Mouse (Mus musculus): ENCODE data around the gene Ep300. TPM values are rescaled to one million over a fixed set of nuclear protein-coding genes. Genes with fewer than 3 reads are reported as not detected.

Gene Ep300
- polyA plus RNA-seq, 1 experiment from 2014 or later: 13.6 TPM

- no peak overlapping the region for H3K4me2 ChIP-seq
- WGBS: 60% methylated on average over 1 of the region's 1 CpGs
- no peak overlapping the region for H3K4me3 ChIP-seq
- no peak for ATAC-seq (ENCODE audit: borderline replicate concordance, extremely low read depth, low FRiP score, low TSS enrichment)
- H3K36me3 ChIP-seq: peaks cover 49% of the 10 kb centered on the region
- no peaks in the 10 kb centered on the region for H3K27me3 ChIP-seq
- H3K9ac ChIP-seq: no peak overlapping the region
- H3K27ac ChIP-seq: no peak overlapping the region
- no peaks in the 10 kb centered on the region for H3K9me3 ChIP-seq
- no peaks in the 10 kb centered on the region for H3K4me1 ChIP-seq
Measured at GRCm38 (mm10) chr15:81605241-81605640, 20.1 kb downstream of the Ep300 start.

GRCm38 (mm10) chr15:81606634-81607033, 21.5 kb downstream of the Ep300 start:
- H3K4me3 ChIP-seq: no peak overlapping the region
- 86% methylated on average over 1 of the region's 1 CpGs for WGBS

DNA sequence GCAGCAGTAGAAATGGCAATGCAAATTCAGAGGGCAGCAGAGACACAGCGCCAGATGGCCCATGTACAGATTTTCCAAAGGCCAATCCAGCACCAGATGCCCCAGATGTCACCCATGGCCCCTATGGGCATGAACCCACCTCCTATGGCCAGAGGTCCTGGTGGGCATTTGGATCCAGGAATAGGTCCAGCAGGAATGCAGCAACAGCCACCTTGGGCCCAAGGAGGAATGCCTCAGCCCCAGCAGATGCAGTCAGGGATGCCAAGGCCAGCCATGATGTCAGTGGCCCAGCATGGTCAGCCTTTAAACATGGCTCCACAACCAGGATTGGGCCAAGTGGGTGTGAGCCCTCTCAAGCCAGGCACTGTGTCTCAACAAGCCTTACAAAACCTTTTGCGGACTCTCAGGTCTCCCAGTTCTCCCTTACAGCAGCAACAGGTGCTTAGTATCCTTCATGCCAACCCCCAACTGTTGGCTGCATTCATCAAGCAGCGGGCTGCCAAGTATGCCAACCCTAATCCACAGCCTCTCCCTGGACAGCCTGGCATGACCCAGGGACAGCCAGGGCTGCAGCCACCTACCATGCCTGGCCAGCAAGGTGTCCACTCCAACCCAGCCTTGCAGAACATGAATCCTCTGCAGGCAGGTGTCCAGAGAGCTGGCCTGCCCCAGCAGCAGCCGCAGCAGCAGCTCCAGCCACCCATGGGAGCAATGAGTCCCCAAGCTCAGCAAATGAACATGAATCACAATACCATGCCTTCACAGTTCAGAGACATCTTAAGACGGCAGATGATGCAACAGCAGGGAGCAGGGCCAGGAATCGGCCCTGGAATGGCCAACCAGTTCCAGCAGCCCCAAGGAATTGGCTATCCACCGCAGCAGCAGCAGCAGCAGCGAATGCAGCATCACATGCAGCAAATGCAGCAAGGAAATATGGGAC, 64.6 kb downstream of the Ep300 start:
- no peak for ATAC-seq (ENCODE audit: borderline replicate concordance, extremely low read depth, low FRiP score, low TSS enrichment)
- H3K4me2 ChIP-seq: no peak overlapping the region
- no peak overlapping the region for H3K4me3 ChIP-seq
- H3K4me1 ChIP-seq: no peaks in the 10 kb centered on the region
- H3K36me3 ChIP-seq: peaks cover 66% of the 10 kb centered on the region
- H3K27ac ChIP-seq: no peak overlapping the region
- WGBS: 88% methylated on average over 8 of the region's 8 CpGs
- H3K9ac ChIP-seq: no peak overlapping the region
- no peaks in the 10 kb centered on the region for H3K27me3 ChIP-seq
- no peaks in the 10 kb centered on the region for H3K9me3 ChIP-seq

More at GRCm38 (mm10) chr15:81606634-81607033, 21.5 kb downstream of the Ep300 start:
- Histone ChIP-seq H3K4me1 (no peaks in the 10 kb centered on the region), H3K4me2 (no peak overlapping the region), H3K27me3 (no peaks in the 10 kb centered on the region), H3K36me3 (peaks cover 55% of the 10 kb centered on the region), H3K27ac (no peak overlapping the region), H3K9me3 (no peaks in the 10 kb centered on the region), H3K9ac (no peak overlapping the region)
- ATAC-seq (ENCODE audit: borderline replicate concordance, extremely low read depth, low FRiP score, low TSS enrichment): no peak

GRCm38 (mm10) chr15:81650636-81651035, 65.5 kb downstream of the Ep300 start:
- no peak overlapping the region for H3K27ac ChIP-seq
- H3K4me3 ChIP-seq: no peak overlapping the region
- no peaks in the 10 kb centered on the region for H3K27me3 ChIP-seq
- 90% methylated on average over 7 of the region's 7 CpGs for WGBS
- no peak overlapping the region for H3K9ac ChIP-seq
- H3K9me3 ChIP-seq: no peaks in the 10 kb centered on the region
- peaks cover 58% of the 10 kb centered on the region for H3K36me3 ChIP-seq
- no peak overlapping the region for H3K4me2 ChIP-seq
- ATAC-seq (ENCODE audit: borderline replicate concordance, extremely low read depth, low FRiP score, low TSS enrichment): no peak
- no peaks in the 10 kb centered on the region for H3K4me1 ChIP-seq

GRCm38 (mm10) chr15:81661701-81662100, 76.5 kb downstream of the Ep300 start:
- H3K36me3 ChIP-seq: no peaks in the 10 kb centered on the region
- H3K4me1 ChIP-seq: peaks cover 8% of the 10 kb centered on the region
- 90% methylated on average over 2 of the region's 2 CpGs for WGBS
- H3K4me3 ChIP-seq: no peak overlapping the region
- no peak overlapping the region for H3K4me2 ChIP-seq
- ATAC-seq (ENCODE audit: borderline replicate concordance, extremely low read depth, low FRiP score, low TSS enrichment): no peak
- H3K9ac ChIP-seq: no peak overlapping the region
- H3K9me3 ChIP-seq: no peaks in the 10 kb centered on the region
- no peaks in the 10 kb centered on the region for H3K27me3 ChIP-seq
- no peak overlapping the region for H3K27ac ChIP-seq

- peak overlapping the region; percentile 87 for H3K4me3 ChIP-seq
- no peaks in the 10 kb centered on the region for H3K36me3 ChIP-seq
- peak overlapping the region; percentile 80 for H3K4me2 ChIP-seq
- 67% methylated on average over 10 of the region's 10 CpGs for WGBS
- H3K9me3 ChIP-seq: no peaks in the 10 kb centered on the region
- peaks cover 8% of the 10 kb centered on the region for H3K4me1 ChIP-seq
- no peak overlapping the region for H3K9ac ChIP-seq
- no peaks in the 10 kb centered on the region for H3K27me3 ChIP-seq
- no peak for ATAC-seq (ENCODE audit: borderline replicate concordance, extremely low read depth, low FRiP score, low TSS enrichment)
- no peak overlapping the region for H3K27ac ChIP-seq
Measured at GRCm38 (mm10) chr15:81663281-81663680, 78.1 kb downstream of the Ep300 start.

- WGBS: under 1% methylated on average over 55 of the region's 55 CpGs
- peak within 1 kb of the TSS; percentile 87 for H3K4me3 ChIP-seq
- no peaks in the 10 kb centered on the region for H3K9me3 ChIP-seq
- H3K27ac ChIP-seq: 0 out of 2 replicates have a peak within 1 kb of the TSS, but pooled peaks have one; percentile 34
- peaks cover 8% of the 10 kb centered on the region for H3K4me1 ChIP-seq
- no peaks in the 10 kb centered on the region for H3K27me3 ChIP-seq
- H3K4me2 ChIP-seq: peak within 1 kb of the TSS; percentile 80
- H3K36me3 ChIP-seq: peaks cover 6% of the 10 kb centered on the region
- peak within 1 kb of the TSS; percentile 68 for H3K9ac ChIP-seq
- ATAC-seq (ENCODE audit: borderline replicate concordance, extremely low read depth, low FRiP score, low TSS enrichment): peak; percentile 98
Measured at GRCm38 (mm10) chr15:81663697-81664561, 78.8 kb downstream of the Ep300 start, which contains the start of gene L3mbtl2. L3mbtl2 (plus strand) TSS chr15:81663889.

DNA sequence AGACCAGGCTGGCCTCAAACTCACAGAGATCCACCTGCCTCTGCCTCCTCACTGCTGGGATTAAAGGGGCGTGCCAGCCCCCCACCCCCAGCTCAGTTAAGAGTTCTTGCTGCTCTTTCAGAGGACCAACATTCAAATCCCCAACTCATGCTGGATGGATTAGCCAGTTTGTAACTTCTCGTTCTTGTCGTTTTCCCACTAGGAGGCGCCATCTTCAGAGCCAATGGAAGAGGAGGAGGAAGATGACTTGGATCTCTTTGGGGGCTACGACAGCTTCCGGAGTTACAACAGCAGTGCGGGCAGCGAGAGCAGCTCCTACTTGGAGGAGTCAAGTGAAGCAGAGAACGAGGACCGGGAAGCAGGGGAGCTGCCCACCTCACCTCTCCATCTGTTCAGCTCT, 81.8 kb downstream of the Ep300 start:
- H3K27me3 ChIP-seq: no peaks in the 10 kb centered on the region
- peaks cover 22% of the 10 kb centered on the region for H3K36me3 ChIP-seq
- no peak overlapping the region for H3K4me3 ChIP-seq
- peaks cover 8% of the 10 kb centered on the region for H3K4me1 ChIP-seq
- WGBS: 87% methylated on average over 10 of the region's 10 CpGs
- ATAC-seq (ENCODE audit: borderline replicate concordance, extremely low read depth, low FRiP score, low TSS enrichment): no peak
- H3K4me2 ChIP-seq: no peak overlapping the region
- H3K9me3 ChIP-seq: no peaks in the 10 kb centered on the region
- H3K27ac ChIP-seq: no peak overlapping the region
- no peak overlapping the region for H3K9ac ChIP-seq

DNA sequence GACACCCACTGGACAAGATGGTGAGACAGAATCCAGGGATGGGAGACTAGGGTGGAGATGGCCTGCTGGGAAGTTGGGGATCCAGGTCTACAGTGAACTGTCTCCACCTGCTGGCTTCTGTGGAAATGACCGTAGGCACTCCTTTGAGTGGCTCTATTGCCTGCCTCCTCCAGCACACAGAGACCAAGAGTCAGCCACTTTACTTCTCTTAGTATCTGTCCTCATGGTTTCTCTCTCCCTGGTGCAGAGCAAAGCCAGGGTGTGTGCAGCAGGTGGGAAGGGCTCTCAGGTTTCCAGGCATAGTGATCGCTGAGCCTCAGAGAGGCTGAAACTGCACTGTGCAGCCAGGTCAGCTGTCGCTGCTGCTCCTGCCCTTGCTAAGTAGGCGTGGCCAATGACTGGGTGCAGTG, 85.1 kb downstream of the Ep300 start:
- no peaks in the 10 kb centered on the region for H3K9me3 ChIP-seq
- no peak for ATAC-seq (ENCODE audit: borderline replicate concordance, extremely low read depth, low FRiP score, low TSS enrichment)
- H3K27ac ChIP-seq: no peak overlapping the region
- H3K27me3 ChIP-seq: no peaks in the 10 kb centered on the region
- H3K36me3 ChIP-seq: peaks cover 24% of the 10 kb centered on the region
- peaks cover under 1% of the 10 kb centered on the region for H3K4me1 ChIP-seq
- no peak overlapping the region for H3K4me2 ChIP-seq
- H3K9ac ChIP-seq: no peak overlapping the region
- WGBS: 70% methylated on average over 4 of the region's 4 CpGs
- H3K4me3 ChIP-seq: no peak overlapping the region

DNA sequence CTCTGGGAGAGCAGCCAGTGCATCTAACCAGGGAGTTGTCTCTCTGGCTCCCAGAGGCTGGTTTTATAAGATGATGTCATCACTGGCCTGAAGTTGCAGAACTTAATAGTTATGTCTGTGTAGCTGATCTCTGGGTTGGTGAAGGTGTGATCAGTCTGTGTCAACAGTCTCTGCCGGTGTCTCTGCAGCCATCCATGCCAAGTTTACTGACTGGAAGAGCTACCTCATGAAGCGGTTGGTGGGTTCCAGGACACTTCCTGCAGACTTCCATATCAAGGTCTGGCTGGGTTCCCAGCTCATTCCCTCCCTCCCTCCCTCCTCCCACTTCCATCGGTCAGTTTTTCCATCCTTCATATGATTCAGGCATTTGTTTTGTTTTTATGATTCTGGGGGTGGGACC, 91.5 kb downstream of the Ep300 start:
- Histone ChIP-seq H3K4me1 (no peaks in the 10 kb centered on the region), H3K9ac (no peak overlapping the region), H3K9me3 (no peaks in the 10 kb centered on the region), H3K4me2 (no peak overlapping the region), H3K27ac (no peak overlapping the region), H3K27me3 (no peaks in the 10 kb centered on the region), H3K4me3 (no peak overlapping the region), H3K36me3 (peaks cover 9% of the 10 kb centered on the region; the same call in 1 of the 2 replicates)
- 57% methylated on average over 3 of the region's 3 CpGs for WGBS
- ATAC-seq (ENCODE audit: borderline replicate concordance, extremely low read depth, low FRiP score, low TSS enrichment): no peak

DNA sequence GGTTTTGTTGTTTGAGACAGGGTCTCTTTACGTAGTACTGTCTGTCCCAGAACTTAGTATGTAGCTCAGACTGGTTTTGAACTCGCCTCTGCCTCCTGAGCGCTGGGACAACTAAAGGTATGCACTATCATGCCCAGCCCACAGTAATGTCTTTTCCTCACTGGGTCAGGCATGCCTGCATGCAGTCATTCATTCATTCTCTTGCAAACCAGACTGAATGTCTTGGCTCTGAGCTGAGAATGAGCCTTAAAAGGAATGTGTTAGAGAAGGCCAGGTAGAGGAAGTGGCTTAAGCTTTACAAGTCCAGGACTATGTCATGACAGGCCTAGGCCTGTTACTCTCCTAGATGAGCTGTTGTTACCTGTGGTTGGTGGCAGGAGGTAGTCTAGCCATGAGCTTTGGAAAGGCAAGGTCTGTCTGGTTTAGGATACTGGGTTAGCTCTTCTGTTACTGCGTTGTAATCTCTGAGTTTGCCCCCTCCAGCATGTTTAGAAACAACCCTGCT, 95.2 kb downstream of the Ep300 start:
- Histone ChIP-seq H3K9me3 (no peaks in the 10 kb centered on the region), H3K27ac (no peak overlapping the region), H3K27me3 (no peaks in the 10 kb centered on the region), H3K9ac (no peak overlapping the region), H3K36me3 (peaks cover 32% of the 10 kb centered on the region), H3K4me3 (no peak overlapping the region), H3K4me2 (no peak overlapping the region), H3K4me1 (no peaks in the 10 kb centered on the region)
- ATAC-seq (ENCODE audit: borderline replicate concordance, extremely low read depth, low FRiP score, low TSS enrichment): no peak
- WGBS: 94% methylated on average over 4 of the region's 4 CpGs
